Mouse (Mus musculus): ENCODE data around the gene Lage3. TPM values are rescaled to one million over a fixed set of nuclear protein-coding genes. Genes with fewer than 3 reads are reported as not detected.

The Lage3 gene
- total RNA-seq (2014; rRNA removed) (40.2 and 67.1 TPM in 2 replicates), polyA plus RNA-seq (2015; fragmentation: Nextera tagmentation; extraction: Ambion mirVana) (62.0 and 65.8 TPM in 2 replicates)

- H3K36me3 ChIP-seq (ENCODE audit: insufficient read depth, low read length): no peaks in the 10 kb centered on the region
- H3K27ac ChIP-seq (ENCODE audit: low read depth, low read length): peak within 1 kb of the TSS; percentile 63
- WGBS: 46% methylated on average over 13 of the region's 22 CpGs
- H3K9ac ChIP-seq (replicated peaks; ENCODE audit: low read length, poor library complexity, severe bottlenecking): peak within 1 kb of the TSS; percentile 56
- H3K27me3 ChIP-seq (ENCODE audit: insufficient read depth, low read length): no peaks in the 10 kb centered on the region
- no peaks in the 10 kb centered on the region for H3K9me3 ChIP-seq (ENCODE audit: low read length)
- peak within 1 kb of the TSS; percentile 37 for H3K4me3 ChIP-seq (ENCODE audit: low read depth, low read length)
- H3K4me2 ChIP-seq (ENCODE audit: low read depth, low read length, poor library complexity, severe bottlenecking): peak within 1 kb of the TSS; percentile 52
- peak; percentile 86 for DNase-seq (ENCODE audit: low spot score)
- no peak for TF ChIP-seq CTCF (IDR thresholded peaks at IDR 0.05)
- ATAC-seq (ENCODE audit: low FRiP score): peak; percentile 92
- no peaks in the 10 kb centered on the region for H3K4me1 ChIP-seq (ENCODE audit: insufficient read depth, low read length)
These were observed at the start of gene Lage3 for GRCm38 (mm10) chrX:74353467-74353770. TSS of gene Lage3 (minus strand) at chrX:74353618.

- no peak for TF ChIP-seq CTCF (IDR thresholded peaks at IDR 0.05)
- no peak for ATAC-seq (ENCODE audit: low FRiP score)
- Histone ChIP-seq H3K27ac (ENCODE audit: low read depth, low read length) (no peak overlapping the region), H3K4me1 (ENCODE audit: insufficient read depth, low read length) (no peaks in the 10 kb centered on the region), H3K4me3 (ENCODE audit: low read depth, low read length) (no peak overlapping the region), H3K9ac (replicated peaks; ENCODE audit: low read length, poor library complexity, severe bottlenecking) (no peak overlapping the region), H3K27me3 (ENCODE audit: insufficient read depth, low read length) (no peaks in the 10 kb centered on the region), H3K9me3 (ENCODE audit: low read length) (no peaks in the 10 kb centered on the region), H3K36me3 (ENCODE audit: insufficient read depth, low read length) (no peaks in the 10 kb centered on the region), H3K4me2 (ENCODE audit: low read depth, low read length, poor library complexity, severe bottlenecking) (no peak overlapping the region)
- DNase-seq (ENCODE audit: low spot score): no peak
- WGBS: 91% methylated on average over 3 of the region's 3 CpGs
These were observed 46.7 kb upstream of the Lage3 start for GRCm38 (mm10) chrX:74400136-74400535.

GRCm38 (mm10) chrX:74392535-74393443 lies 39.4 kb upstream of the Lage3 start, which contains the start of the genes Fam3a and Ikbkg:
TSS of gene Fam3a (minus strand) at chrX:74393272.
TSS of gene Ikbkg (plus strand) at chrX:74393290.
- H3K9ac ChIP-seq (replicated peaks; ENCODE audit: low read length, poor library complexity, severe bottlenecking): peak within 1 kb of the TSS; percentile 72
- DNase-seq (ENCODE audit: low spot score) (peak; percentile 93), ATAC-seq (ENCODE audit: low FRiP score) (peak; percentile 99)
- H3K36me3 ChIP-seq (ENCODE audit: insufficient read depth, low read length): no peaks in the 10 kb centered on the region
- peak within 1 kb of the TSS; percentile 46 for H3K4me3 ChIP-seq (ENCODE audit: low read depth, low read length)
- H3K4me2 ChIP-seq (ENCODE audit: low read depth, low read length, poor library complexity, severe bottlenecking): peak within 1 kb of the TSS; percentile 58
- H3K9me3 ChIP-seq (ENCODE audit: low read length): no peaks in the 10 kb centered on the region
- WGBS: 22% methylated on average over 29 of the region's 30 CpGs
- peak within 1 kb of the TSS; percentile 85 for H3K27ac ChIP-seq (ENCODE audit: low read depth, low read length)
- TF ChIP-seq CTCF (IDR thresholded peaks at IDR 0.05): peak; percentile 72
- H3K4me1 ChIP-seq (ENCODE audit: insufficient read depth, low read length): 0 out of 2 replicates have a peak, but pooled peaks cover 3% of the 10 kb centered on the region
- H3K27me3 ChIP-seq (ENCODE audit: insufficient read depth, low read length): no peaks in the 10 kb centered on the region

DNA sequence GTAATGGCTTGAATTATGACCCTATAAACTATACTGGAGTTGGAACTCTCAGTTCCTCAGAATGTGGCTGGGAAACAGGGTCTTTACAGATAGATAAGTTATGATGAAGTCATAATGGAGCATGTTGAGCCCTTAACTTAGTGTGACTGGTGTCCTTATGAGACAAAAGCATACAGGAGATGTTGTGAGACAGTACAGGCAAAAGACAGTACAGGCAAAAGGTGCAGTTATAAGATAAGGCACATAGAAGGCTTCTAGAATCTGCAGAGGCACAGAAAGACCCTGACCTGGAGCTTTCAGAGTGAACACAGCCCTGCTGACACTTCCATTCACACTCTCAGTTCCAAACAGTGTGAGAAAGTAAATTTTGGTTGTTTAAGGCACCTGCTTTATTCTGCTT lies 34.7 kb upstream of the Lage3 start:
- ATAC-seq (ENCODE audit: low FRiP score): no peak
- Histone ChIP-seq H3K27ac (ENCODE audit: low read depth, low read length) (no peak overlapping the region), H3K4me2 (ENCODE audit: low read depth, low read length, poor library complexity, severe bottlenecking) (no peak overlapping the region), H3K9me3 (ENCODE audit: low read length) (no peaks in the 10 kb centered on the region), H3K4me1 (ENCODE audit: insufficient read depth, low read length) (0 out of 2 replicates have a peak, but pooled peaks cover 3% of the 10 kb centered on the region), H3K27me3 (ENCODE audit: insufficient read depth, low read length) (no peaks in the 10 kb centered on the region), H3K36me3 (ENCODE audit: insufficient read depth, low read length) (no peaks in the 10 kb centered on the region; the same call in 1 of the 2 replicates), H3K9ac (replicated peaks; ENCODE audit: low read length, poor library complexity, severe bottlenecking) (0 out of 2 replicates have a peak overlapping the region, but pooled peaks have one; percentile 2), H3K4me3 (ENCODE audit: low read depth, low read length) (no peak overlapping the region)
- no peak for DNase-seq (ENCODE audit: low spot score)
- TF ChIP-seq CTCF (IDR thresholded peaks at IDR 0.05): no peak

GRCm38 (mm10) chrX:74384451-74384850 lies 31.0 kb upstream of the Lage3 start:
- Histone ChIP-seq H3K9ac (replicated peaks; ENCODE audit: low read length, poor library complexity, severe bottlenecking) (no peak overlapping the region), H3K27ac (ENCODE audit: low read depth, low read length) (no peak overlapping the region), H3K36me3 (ENCODE audit: insufficient read depth, low read length) (no peaks in the 10 kb centered on the region; the same call in 1 of the 2 replicates), H3K9me3 (ENCODE audit: low read length) (no peaks in the 10 kb centered on the region), H3K4me2 (ENCODE audit: low read depth, low read length, poor library complexity, severe bottlenecking) (no peak overlapping the region), H3K4me3 (ENCODE audit: low read depth, low read length) (no peak overlapping the region), H3K27me3 (ENCODE audit: insufficient read depth, low read length) (no peaks in the 10 kb centered on the region), H3K4me1 (ENCODE audit: insufficient read depth, low read length) (no peaks in the 10 kb centered on the region)
- 87% methylated on average over 2 of the region's 2 CpGs for WGBS
- ATAC-seq (ENCODE audit: low FRiP score): no peak
- no peak for TF ChIP-seq CTCF (IDR thresholded peaks at IDR 0.05)
- DNase-seq (ENCODE audit: low spot score): no peak
